Mouse (Mus musculus) T-helper 1 cell (primary cell): Measurements from ENCODE around the gene Olfr985.

ENCODE experiments used
- in situ Hi-C: fragments of 300-600 bp; cut with MboI, MseI; formaldehyde crosslinking; loops from one replicate; pipeline ENCODE4 v1.15.1; 2025; ENCODE audit warnings: high pct_unique_total_duplicates

Olfr985 gene

DNA sequence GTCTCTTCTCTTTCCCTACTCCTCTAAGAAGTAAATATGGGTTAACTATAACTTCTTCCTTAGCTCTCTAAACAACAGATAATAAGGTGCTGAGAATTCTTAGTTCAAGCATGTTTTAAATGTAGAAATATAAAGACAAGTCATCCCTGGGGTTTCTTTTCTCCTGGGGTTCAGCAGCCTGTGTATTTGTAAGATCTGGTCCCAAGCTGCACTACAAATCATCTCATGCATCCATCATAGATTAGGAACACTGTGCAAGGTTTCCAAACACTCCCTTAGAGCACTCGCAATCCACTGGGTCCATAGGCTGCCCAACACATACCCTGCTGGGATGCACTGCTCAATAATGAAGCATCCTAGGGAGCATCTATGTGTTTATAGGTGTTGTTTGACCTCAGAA lies at the start of gene Olfr985:
TSS of gene Olfr985 (minus strand) at position 101 of the 400 bp plus-strand sequence.
- in situ Hi-C loops = no loop called here

DNA sequence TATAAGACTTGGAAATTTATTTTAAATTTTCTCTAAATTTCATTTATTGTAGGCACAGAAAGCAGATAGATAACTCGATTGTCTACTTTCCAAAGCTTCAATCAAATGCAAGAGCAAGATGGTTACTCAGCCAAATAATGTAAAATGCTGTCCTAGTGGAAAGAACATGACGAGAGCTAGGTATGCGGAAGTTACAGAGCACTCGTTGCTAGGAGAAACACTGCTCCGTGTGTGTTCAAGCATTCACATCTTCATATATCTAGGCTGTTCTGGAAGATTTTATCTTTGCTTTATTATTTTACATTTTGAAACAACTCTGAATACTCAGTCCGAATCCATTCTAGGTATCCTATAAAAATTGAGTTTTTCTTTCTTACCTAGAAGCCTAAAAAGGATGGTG lies 47.0 kb upstream of the Olfr985 start:
- in situ Hi-C loops = no loop called here

GRCm38 (mm10) chr9:40166446-40166845 lies 36.5 kb upstream of the Olfr985 start:
- in situ Hi-C loops = no loop called here

- in situ Hi-C loops = no loop called here
Measured at GRCm38 (mm10) chr9:40155118-40155644, 25.2 kb upstream of the Olfr985 start.

DNA sequence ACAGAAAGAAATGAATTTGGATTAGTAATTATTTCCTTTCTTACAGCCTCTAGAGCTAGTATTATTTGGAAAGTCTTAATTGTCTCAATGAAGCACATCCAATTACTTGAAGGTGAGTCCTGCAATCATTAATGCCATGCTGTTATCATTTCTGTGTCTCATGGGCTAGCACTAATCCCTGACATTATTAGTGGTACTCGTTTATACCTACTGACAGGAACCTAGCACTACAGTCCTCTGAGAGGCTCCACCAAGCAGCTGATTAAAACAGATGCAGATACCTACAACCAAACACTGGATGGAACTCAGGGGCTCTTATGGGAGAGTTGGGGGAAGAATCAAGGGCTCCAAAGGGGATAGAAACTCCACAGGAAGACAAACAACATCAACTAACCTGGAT lies 11.6 kb upstream of the Olfr985 start:
- in situ Hi-C loops = no loop called here

GRCm38 (mm10) chr9:40139484-40139883 lies 9.5 kb upstream of the Olfr985 start:
- in situ Hi-C loops = no loop called here

DNA sequence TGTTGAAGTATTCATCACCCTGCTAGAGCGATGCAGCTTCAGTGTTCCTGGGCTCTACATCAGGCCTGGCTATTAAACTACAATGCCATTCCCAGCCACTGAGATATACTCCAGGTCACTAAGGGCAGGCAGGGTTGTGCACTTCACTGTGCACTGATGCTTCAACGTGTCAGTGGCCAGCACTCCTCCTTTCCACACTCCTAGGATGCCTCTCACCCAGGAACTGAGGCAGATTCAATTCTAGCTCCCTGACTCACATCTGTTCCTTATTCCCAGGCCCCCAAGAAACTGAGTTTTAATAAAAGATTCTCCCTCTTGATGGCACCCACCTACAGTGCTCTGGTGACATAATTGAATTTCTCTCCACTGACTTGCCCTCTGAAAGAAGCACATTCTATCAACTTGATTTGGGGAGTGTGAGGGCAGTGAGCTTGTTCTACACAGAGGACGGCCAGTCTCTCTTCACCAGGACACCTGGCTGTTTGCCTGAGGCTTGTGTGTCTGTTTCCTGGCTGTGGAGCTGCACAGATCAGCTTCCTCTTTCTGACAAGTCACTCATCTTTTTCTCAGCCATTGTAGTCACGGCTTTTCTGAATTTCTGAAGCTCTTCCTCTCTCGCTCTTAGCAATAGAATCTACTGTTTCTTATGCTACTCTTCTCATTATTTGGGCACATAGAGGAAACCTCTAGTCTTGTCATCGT lies 7.2 kb upstream of the Olfr985 start:
- in situ Hi-C loops = no loop called here

DNA sequence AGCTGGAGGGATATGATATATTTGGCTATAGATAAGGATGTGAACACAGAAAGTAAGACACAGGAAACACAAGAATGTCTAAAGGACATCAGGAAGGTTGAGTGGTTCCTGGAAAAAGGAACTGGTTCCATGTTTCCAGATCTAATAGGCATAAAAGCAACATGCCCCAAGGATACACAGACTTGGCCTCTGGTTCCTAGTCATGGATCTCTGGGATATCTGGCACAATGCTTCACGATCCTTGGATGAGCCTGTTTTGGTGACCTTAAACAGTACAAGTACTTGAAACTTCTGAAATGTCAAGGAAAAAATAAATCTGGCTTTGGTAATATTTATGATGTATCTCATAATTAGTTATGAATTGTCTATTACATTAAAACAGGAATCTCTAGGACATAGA lies 572 bp upstream of the Olfr985 start:
- in situ Hi-C loops = no loop called here

DNA sequence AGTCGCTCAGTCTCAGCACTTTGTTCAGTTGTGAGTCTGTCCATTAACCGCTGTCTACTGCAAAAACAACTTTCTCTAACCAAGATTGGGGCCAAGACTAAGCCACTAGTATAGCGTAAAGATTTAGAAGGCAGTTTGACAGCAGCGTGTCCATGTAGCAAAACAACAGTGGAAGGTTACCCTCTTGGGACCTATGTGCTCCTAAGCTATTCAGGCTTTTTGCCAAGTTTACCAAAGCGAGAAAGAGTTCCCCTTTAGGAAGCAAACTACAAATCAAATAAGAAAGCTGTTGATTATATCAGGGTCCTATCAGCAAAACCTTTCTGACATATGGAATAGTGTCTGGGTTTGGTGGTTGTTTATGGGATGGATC lies 12.7 kb downstream of the Olfr985 start:
- in situ Hi-C loops = no loop called here

- in situ Hi-C loops = no loop called here
Measured at GRCm38 (mm10) chr9:40116645-40117286, 13.2 kb downstream of the Olfr985 start.

DNA sequence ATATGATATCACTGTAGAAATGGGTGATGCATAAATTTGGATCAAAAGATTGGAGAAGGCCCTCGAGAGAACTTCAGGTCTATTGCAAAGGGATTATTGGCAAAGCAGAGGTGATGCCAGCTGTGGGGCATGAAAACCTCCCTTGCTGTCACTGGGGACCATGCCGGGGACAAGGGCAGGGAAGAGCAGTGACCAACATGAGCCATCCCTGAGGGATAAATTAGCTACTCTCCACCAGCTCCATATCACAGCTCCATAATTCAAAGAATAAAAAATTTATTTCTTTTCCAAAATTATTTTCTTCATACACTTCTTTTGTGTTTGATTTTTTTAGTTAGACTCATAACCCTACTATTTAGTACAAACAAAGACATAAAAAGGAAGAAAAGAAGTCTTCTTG lies 15.9 kb downstream of the Olfr985 start, which contains the start of gene Olfr984:
TSS of gene Olfr984 (minus strand) at position 101 of the 400 bp plus-strand sequence.
- in situ Hi-C loops = no loop called here

DNA sequence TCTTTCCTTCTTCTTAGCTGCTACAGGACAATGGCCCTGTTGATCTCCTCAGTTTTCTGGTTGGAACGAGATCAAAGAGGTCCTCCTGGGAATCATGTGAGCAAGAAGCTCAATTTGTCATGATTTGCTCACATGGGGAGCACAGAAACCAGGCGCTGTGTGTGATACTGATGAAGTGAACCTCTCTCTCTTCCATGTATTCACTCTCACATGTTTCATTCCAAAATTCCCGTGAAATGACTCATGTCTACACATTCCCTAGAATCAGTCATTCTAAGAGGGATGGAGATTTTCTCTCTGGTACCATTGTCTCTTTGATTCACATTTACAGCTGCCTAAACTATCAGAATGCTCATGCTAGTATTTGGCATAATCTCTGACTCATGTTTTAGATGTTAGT lies 35.2 kb downstream of the Olfr985 start:
- in situ Hi-C loops = no loop called here

GRCm38 (mm10) chr9:40093495-40093894 lies 36.5 kb downstream of the Olfr985 start, which contains the start of gene Olfr983:
Gene Olfr983 (minus strand): TSS chr9:40093595.
- in situ Hi-C loops = no loop called here
